Mouse (Mus musculus) thymus, adult 2 months (tissue): Measurements from ENCODE around the gene A930009A15Rik. TPM values are rescaled to one million over a fixed set of nuclear protein-coding genes. Genes with fewer than 3 reads are reported as not detected.

ENCODE experiments used
- DNase-seq: peaks from one replicate; pipeline ENCODE4 v3.0.0; 2021
- H3K27ac ChIP-seq: fragments of 200-500 bp; 2 replicates; pipeline ENCODE4 v1.5.1; 2012; ENCODE audit warnings: low read length, control low read depth; ENCODE audit not compliant: control insufficient read depth, insufficient read depth
- H3K27me3 ChIP-seq: fragments of 200-500 bp; 2 replicates; pipeline ENCODE4 v1.6.1; 2012; ENCODE audit warnings: mild to moderate bottlenecking, low read length, moderate library complexity, mixed read lengths; ENCODE audit not compliant: control insufficient read depth, insufficient read depth
- H3K36me3 ChIP-seq: fragments of 200-500 bp; 2 replicates; pipeline ENCODE4 v1.6.1; 2012; ENCODE audit warnings: mild to moderate bottlenecking, low read length, moderate library complexity; ENCODE audit not compliant: control insufficient read depth, insufficient read depth
- H3K4me1 ChIP-seq: fragments of 200-500 bp; replicated peaks from 2 replicates; pipeline ENCODE4 v1.6.1; 2012; ENCODE audit warnings: low read length; ENCODE audit not compliant: control insufficient read depth, insufficient read depth
- H3K4me3 ChIP-seq: fragments of 200-500 bp; 2 replicates; pipeline ENCODE4 v1.5.1; 2012; ENCODE audit warnings: mild to moderate bottlenecking, low read length, control low read depth, moderate library complexity; ENCODE audit not compliant: control insufficient read depth, insufficient read depth
- CTCF ChIP-seq: fragments of 200-500 bp; IDR thresholded peaks from 2 replicates; pipeline ENCODE4 v1.5.1; 2012; ENCODE audit warnings: mild to moderate bottlenecking, control low read depth, low read length, moderate library complexity, borderline replicate concordance; ENCODE audit not compliant: control insufficient read depth, poor library complexity, insufficient read depth; ENCODE audit errors: extremely low read depth
- POLR2A ChIP-seq: fragments of 200-500 bp; IDR thresholded peaks from 2 replicates; pipeline ENCODE4 v1.6.1; 2012; ENCODE audit warnings: mild to moderate bottlenecking, low read length, control low read depth, moderate library complexity; ENCODE audit not compliant: control insufficient read depth, poor library complexity, insufficient read depth; ENCODE audit errors: extremely low read depth
- WGBS: fragments of 180-500 bp; shearing (Covaris S2); methylation state at CpG from one replicate; pipeline ENCODE4 v1.1.7; 2018; 5-methylcytosine and 5-hydroxymethylcytosine counted together
- polyA plus RNA-seq: library from polyadenylated mRNA; depleted of rRNA; stranded (reverse); fragments of >200 nt; gene quantifications from 2 replicates; pipeline ENCODE4 v1.2.3, GENCODE M21; 2012

A930009A15Rik gene
- polyA plus RNA-seq, 1 experiment, result not detected

DNA sequence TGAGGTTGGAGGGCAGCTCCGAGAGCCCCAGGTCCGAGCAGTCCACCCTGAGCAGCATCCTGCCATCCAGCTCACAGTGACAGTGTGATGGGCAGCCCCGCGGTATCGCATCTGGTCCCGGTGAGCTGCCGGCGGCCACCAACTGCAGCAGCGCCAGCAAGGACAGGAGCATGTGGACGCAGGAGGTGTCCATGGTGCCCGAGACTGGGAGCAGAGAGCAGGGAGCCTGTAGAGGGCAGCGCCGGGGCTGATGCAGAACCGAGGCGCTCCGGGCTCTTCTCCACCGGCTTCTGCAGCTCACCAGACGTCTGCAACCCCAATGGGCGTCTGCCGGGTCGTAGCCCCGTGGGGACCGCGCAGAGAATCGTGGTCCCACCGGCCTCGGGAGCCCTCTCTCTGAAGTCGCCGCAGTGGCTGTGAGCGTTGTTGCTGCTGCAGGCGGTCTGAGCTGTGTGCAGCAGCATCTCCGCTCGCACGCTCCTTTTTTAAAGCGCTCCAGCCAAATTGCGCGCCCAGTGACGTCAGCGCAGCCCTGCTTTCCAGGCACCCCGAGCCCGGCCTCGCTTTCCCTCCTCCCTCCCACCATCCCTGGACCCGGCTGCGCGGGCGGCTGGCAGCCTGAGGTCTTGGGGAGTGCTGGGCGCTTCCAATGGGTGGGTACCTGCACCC, 17.6 kb downstream of the A930009A15Rik start, which contains the start of gene Lgr5:
Gene Lgr5 (minus strand): TSS at position 480 of the 669 bp plus-strand sequence.
- 2% methylated on average over 47 of the region's 47 CpGs for WGBS
- Histone ChIP-seq H3K4me3 (no peak within 1 kb of the TSS), H3K27ac (no peak within 1 kb of the TSS), H3K27me3 (peaks cover 8% of the 10 kb centered on the region; the same call in 1 of the 2 replicates), H3K36me3 (no peaks in the 10 kb centered on the region), H3K4me1 (no peaks in the 10 kb centered on the region)
- peak; percentile 2 for DNase-seq
- TF ChIP-seq POLR2A, result no peak
- TF ChIP-seq CTCF, result no peak

DNA sequence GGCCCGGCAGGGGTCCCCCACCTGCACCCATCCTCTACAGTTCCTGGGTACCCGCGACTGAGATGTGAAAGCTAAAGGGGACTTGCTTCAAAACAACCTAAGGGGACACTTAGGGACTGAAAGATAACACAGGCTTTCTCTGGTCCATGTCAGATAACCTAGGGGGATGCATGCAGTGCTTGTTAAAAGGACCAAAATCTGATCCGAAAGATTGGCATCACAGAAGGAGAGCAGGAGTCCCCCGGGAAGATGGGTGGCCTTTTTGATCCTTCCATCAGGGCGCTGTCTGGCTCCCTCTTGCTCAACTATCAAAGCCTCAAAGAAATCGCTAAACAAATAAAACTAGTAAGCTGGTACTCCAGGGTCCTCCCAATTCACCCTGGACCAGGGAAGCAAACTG, 18.2 kb downstream of the A930009A15Rik start:
- no peak overlapping the region for H3K27ac ChIP-seq
- no peak for TF ChIP-seq CTCF
- TF ChIP-seq POLR2A, result no peak
- peaks cover 8% of the 10 kb centered on the region; the same call in 1 of the 2 replicates for H3K27me3 ChIP-seq
- WGBS, result 8% methylated on average over 7 of the region's 7 CpGs
- no peak overlapping the region for H3K4me3 ChIP-seq
- H3K4me1 ChIP-seq, result no peaks in the 10 kb centered on the region
- no peaks in the 10 kb centered on the region for H3K36me3 ChIP-seq
- DNase-seq, result no peak

DNA sequence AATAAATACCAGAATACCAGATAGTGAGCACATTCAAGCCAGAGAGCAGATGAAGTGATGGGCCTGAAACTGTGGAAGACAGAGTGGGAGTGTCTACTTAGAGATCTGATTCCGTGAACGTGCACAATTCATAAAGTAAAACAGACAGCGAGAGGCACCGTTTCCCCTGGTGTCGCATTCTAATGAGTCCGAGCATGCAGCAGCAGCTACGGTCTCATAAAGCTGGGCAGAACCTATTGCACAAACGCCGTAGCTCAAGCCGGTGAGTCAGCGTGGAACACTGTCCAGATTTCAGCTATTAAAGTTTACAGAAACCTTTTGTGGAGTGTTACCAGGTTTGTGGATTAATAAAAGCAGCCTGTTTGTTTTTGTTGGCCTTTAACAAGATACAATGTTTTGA, 23.4 kb downstream of the A930009A15Rik start:
- Histone ChIP-seq H3K27ac (no peak overlapping the region), H3K27me3 (no peaks in the 10 kb centered on the region), H3K36me3 (no peaks in the 10 kb centered on the region), H3K4me1 (no peaks in the 10 kb centered on the region), H3K4me3 (no peak overlapping the region)
- 85% methylated on average over 11 of the region's 11 CpGs for WGBS
- no peak for DNase-seq
- TF ChIP-seq CTCF, result no peak
- TF ChIP-seq POLR2A, result no peak

DNA sequence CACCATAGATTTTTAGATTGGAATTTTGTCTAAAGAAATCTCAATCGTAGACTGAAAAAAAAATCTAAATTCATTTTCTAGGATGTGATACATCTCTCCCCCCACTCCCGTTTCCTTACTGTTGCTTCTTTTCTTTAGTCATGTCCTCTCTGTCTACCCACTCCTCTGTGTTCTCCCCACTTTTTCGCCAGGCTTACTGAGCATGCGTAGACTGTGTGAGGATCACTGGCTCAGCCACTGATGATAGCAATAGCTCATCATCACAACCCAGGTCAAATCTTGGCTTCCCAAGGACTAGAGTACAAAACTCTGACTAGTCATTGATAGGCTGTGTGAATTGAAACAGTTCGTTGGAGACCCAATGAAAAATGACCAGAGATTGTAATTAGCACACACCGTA, 23.9 kb downstream of the A930009A15Rik start:
- 92% methylated on average over 6 of the region's 6 CpGs for WGBS
- Histone ChIP-seq H3K27me3 (no peaks in the 10 kb centered on the region), H3K4me3 (no peak overlapping the region), H3K4me1 (no peaks in the 10 kb centered on the region), H3K27ac (no peak overlapping the region), H3K36me3 (no peaks in the 10 kb centered on the region)
- no peak for DNase-seq
- TF ChIP-seq CTCF (no peak), POLR2A (no peak)

- WGBS, result 95% methylated on average over 1 of the region's 1 CpGs
- TF ChIP-seq CTCF (no peak), POLR2A (no peak)
- no peak for DNase-seq
- Histone ChIP-seq H3K27me3 (no peaks in the 10 kb centered on the region), H3K4me1 (no peaks in the 10 kb centered on the region), H3K36me3 (no peaks in the 10 kb centered on the region), H3K27ac (no peak overlapping the region), H3K4me3 (no peak overlapping the region)
These were observed 26.0 kb downstream of the A930009A15Rik start for GRCm38 (mm10) chr10:115595748-115596147.

DNA sequence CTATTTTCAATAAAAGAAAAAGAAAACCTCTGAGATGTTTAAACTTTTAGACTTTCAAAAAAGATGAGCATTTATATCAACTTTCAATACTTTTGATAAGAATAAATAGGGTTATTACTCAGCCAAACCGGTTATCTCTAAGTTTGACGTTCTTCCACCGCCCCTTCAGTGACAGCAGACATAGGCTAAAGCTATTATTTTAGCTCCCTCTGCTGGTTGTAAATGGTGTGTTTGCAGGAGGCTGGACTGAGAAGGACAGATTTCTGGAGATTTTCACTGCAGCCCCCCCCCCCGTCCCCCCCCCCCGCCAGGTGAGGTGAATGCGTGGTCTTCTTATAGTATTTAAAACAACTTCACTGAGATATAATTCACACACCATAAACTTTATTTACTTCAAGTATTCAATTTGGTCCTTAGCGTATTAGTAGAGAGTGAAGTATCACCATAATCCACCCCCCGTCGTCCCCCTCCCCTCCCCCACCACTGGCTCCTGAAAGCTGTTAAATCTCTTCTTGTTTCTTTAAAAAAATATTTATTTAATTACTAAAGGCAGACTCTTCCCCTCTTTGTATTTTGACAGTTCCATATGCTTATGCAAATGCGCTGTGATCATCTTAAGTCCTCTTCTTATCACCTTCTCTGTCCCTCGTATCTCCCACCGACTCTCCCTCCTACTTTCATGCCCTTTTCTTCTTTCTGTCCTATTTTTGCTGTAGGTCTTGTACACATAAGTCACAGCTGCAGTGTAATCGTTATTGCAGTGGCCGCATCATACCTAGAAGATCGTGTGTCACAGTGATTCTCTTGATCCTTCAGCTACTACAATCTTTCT, 47.9 kb downstream of the A930009A15Rik start:
- no peak for DNase-seq
- no peaks in the 10 kb centered on the region for H3K27me3 ChIP-seq
- H3K36me3 ChIP-seq, result no peaks in the 10 kb centered on the region
- H3K27ac ChIP-seq, result no peak overlapping the region
- TF ChIP-seq POLR2A (no peak), CTCF (no peak)
- WGBS, result 22% methylated on average over 14 of the region's 15 CpGs
- no peaks in the 10 kb centered on the region for H3K4me1 ChIP-seq
- H3K4me3 ChIP-seq, result no peak overlapping the region
